Mouse (Mus musculus) lung, embryonic 16.5 days (tissue): ENCODE results near the gene Map2k7. TPM values are rescaled to one million over a fixed set of nuclear protein-coding genes. Genes with fewer than 3 reads are reported as not detected.

Experiments
- ATAC-seq: fragments of 200-750 bp; cut with Nextera tagmentation; 2 replicates; pipeline ENCODE4 v1.8.0; 2017; ENCODE audit warnings: low read depth, mild to moderate bottlenecking, moderate library complexity
- H3K27ac ChIP-seq: fragments of 300-500 bp; sonication (generic); 2 replicates; pipeline ENCODE4 v1.5.1; 2014; ENCODE audit warnings: mild to moderate bottlenecking, control low read depth, low read length
- H3K27me3 ChIP-seq: fragments of 300-500 bp; sonication (generic); 2 replicates; pipeline ENCODE4 v1.6.1; 2014; ENCODE audit warnings: low read depth, low read length, mixed read lengths; ENCODE audit not compliant: control insufficient read depth, insufficient read depth
- H3K36me3 ChIP-seq: fragments of 300-500 bp; sonication (generic); 2 replicates; pipeline ENCODE4 v1.6.1; 2014; ENCODE audit warnings: low read length; ENCODE audit not compliant: control insufficient read depth, insufficient read depth
- H3K4me1 ChIP-seq: fragments of 300-500 bp; sonication (generic); replicated peaks from 2 replicates; pipeline ENCODE4 v1.6.1; 2014; ENCODE audit warnings: low read length, mixed read lengths; ENCODE audit not compliant: control insufficient read depth, insufficient read depth
- H3K4me2 ChIP-seq: fragments of 300-500 bp; sonication (generic); 2 replicates; pipeline ENCODE4 v1.6.1; 2014; ENCODE audit warnings: low read depth, low read length, control low read depth
- H3K4me3 ChIP-seq: fragments of 300-500 bp; sonication (generic); 2 replicates; pipeline ENCODE4 v1.5.1; 2014; ENCODE audit warnings: mild to moderate bottlenecking, low read length, control low read depth
- H3K9ac ChIP-seq: fragments of 300-500 bp; sonication (generic); 2 replicates; pipeline ENCODE4 v1.6.1; 2014; ENCODE audit warnings: low read length, control low read depth
- H3K9me3 ChIP-seq: fragments of 300-500 bp; sonication (generic); 2 replicates; pipeline ENCODE4 v1.6.1; 2016; ENCODE audit warnings: low read length; ENCODE audit not compliant: control insufficient read depth
- WGBS: fragments of 180-500 bp; shearing (Covaris S2); extraction: QIAGEN DNeasy Blood & Tissue Kit; methylation state at CpG from one replicate; pipeline ENCODE4 v1.1.7; 2014; 5-methylcytosine and 5-hydroxymethylcytosine counted together
- polyA plus RNA-seq: library from polyadenylated mRNA; unstranded; fragments of >200 nt; fragmentation: Nextera tagmentation; extraction: Ambion mirVana; gene quantifications from 2 replicates; pipeline ENCODE4 v1.2.1, GENCODE M21; 2015

The Map2k7 gene
- polyA plus RNA-seq, 1 experiment from 2014 or later: 26.8 TPM

DNA sequence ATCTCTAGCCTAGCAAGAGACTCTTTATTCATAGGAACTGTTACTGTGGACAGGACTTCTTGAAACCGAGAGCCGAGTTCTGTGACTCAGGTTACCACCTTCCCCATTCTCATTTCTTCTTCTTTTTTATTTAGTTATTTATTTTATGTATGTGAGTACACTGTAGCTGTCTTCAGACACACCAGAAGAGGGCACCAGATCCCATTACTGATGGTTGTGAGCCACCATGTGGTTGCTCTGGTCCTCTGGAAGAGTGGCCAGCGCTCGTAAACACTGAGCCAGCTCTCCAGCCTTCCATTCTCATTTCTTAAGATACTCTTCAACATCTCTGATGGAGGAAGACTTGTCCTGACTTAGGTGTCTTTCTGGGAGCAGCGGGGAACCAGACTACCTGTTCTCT is 54.2 kb downstream of the Map2k7 start:
- Histone ChIP-seq H3K4me3 (no peak overlapping the region), H3K27ac (no peak overlapping the region), H3K27me3 (no peaks in the 10 kb centered on the region), H3K4me2 (no peak overlapping the region), H3K9me3 (no peaks in the 10 kb centered on the region), H3K36me3 (peaks cover 59% of the 10 kb centered on the region), H3K4me1 (no peaks in the 10 kb centered on the region), H3K9ac (no peak overlapping the region)
- 86% methylated on average over 5 of the region's 5 CpGs for WGBS
- ATAC-seq: no peak

Other genes with a start within 250 kb of the Map2k7 start
- not detected in 2 replicates for gene Cd209f, start 132.9 kb upstream of the Map2k7 start, polyA plus RNA-seq
- gene Cd209g, start 104.6 kb upstream of the Map2k7 start, polyA plus RNA-seq: not detected in 2 replicates
- gene Evi5l, start 72.2 kb upstream of the Map2k7 start, polyA plus RNA-seq: 24.1 and 24.5 TPM in 2 replicates
- gene Prr36, start 21.3 kb upstream of the Map2k7 start, polyA plus RNA-seq: 4.4 and 4.5 TPM in 2 replicates
- gene Lrrc8e, start 11.9 kb upstream of the Map2k7 start, polyA plus RNA-seq: 6.0 and 6.7 TPM in 2 replicates
- gene Gm49320, start 125 bp downstream of the Map2k7 start, polyA plus RNA-seq: 1.1 and 1.6 TPM in 2 replicates
- gene Tgfbr3l, start 9.5 kb downstream of the Map2k7 start, polyA plus RNA-seq: 3.4 and 4.2 TPM in 2 replicates
- gene Snapc2, start 14.3 kb downstream of the Map2k7 start, polyA plus RNA-seq: 48.7 and 52.0 TPM in 2 replicates
- gene Ctxn1, start 20.5 kb downstream of the Map2k7 start, polyA plus RNA-seq: 54.4 and 58.0 TPM in 2 replicates
- gene Timm44, start 37.2 kb downstream of the Map2k7 start, polyA plus RNA-seq: 56.5 and 57.2 TPM in 2 replicates
- gene Ccl25, start 86.5 kb downstream of the Map2k7 start, polyA plus RNA-seq: 18.2 and 25.8 TPM in 2 replicates
- gene Elavl1, start 86.7 kb downstream of the Map2k7 start, polyA plus RNA-seq: 197 and 224 TPM in 2 replicates